ENCODE assay signal across 10 mouse cellular contexts in the genomic region with DNA sequence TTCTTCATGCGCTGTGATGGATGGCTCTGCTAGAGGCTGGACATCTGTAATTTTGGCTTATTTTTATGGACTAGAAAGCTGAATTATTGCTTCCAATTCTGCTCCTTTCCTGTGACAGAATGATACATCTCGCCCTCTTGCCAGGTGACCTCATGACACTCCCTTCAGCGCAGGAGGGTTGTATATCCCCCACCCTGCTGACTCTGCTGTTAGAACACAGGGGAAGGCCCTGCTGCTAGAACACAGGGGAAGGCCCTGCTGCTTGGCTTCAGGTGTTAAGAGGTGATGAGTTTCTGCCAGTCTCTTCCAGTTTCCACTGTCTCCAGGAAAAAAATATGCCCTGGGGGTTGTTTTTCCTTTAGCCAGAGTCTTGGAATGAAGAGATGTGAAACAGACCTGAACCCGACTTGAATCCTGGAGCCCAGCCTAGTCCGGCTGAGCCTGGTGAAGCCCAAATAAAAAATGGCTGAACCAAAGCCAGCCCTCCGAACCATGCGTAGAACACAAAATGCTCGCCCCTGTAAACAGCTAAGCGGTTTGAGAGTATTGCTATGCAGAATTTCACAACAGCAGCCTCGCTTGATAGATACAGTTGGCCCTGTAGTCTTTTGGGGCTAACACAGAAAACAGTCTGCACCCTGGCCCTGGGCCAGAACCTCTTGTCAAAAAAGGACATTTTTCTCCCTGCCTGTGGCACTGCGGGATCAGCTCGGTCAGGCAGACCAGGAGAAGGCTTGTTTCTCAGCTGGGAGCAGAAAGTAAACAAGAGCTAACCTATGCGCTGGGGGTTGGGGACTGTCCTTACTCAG. TPM values are rescaled to one million over a fixed set of nuclear protein-coding genes. Genes with fewer than 3 reads are reported as not detected.
DNase-seq lines count a peak whose midpoint lies in the region; ATAC-seq lines count a peak whose summit lies in the region.
"Had no signal": no experiment of that assay in that cellular context is flagged by ENCODE, and none has a peak within 500 bp of the region (broad histone marks: within the 10 kb centered on the region; RNA-seq: fewer than 3 reads in every experiment).

No protein-coding gene starts in this region.

- no peak overlapping the region for H3K9ac ChIP-seq in hindbrain, embryonic 14.5 days
- H3K9ac ChIP-seq in hindbrain, embryonic 12.5 days, result no peak overlapping the region
- H3K9ac ChIP-seq in heart, embryonic 16.5 days (ENCODE audit: low read length), result no peak overlapping the region
- H3K9ac ChIP-seq: embryonic facial prominence, embryonic 12.5 days; midbrain, embryonic 12.5 days had no signal

- ATAC-seq in hindbrain, embryonic 14.5 days (ENCODE audit: low FRiP score), result peak; percentile 79
- ATAC-seq in hindbrain, embryonic 12.5 days (ENCODE audit: low FRiP score), result no peak
- ATAC-seq in heart, embryonic 16.5 days (replicated peaks; ENCODE audit: extremely low read depth, insufficient read depth, low FRiP score), result no peak

- no peak overlapping the region for H3K4me3 ChIP-seq in hindbrain, embryonic 14.5 days (replicated peaks; ENCODE audit: low read length)
- no peak overlapping the region for H3K4me3 ChIP-seq in hindbrain, embryonic 12.5 days
- H3K4me3 ChIP-seq in heart, embryonic 16.5 days (ENCODE audit: low read length), result no peak overlapping the region
- H3K4me3 ChIP-seq: embryonic facial prominence, embryonic 12.5 days; midbrain, embryonic 12.5 days had no signal

- H3K9me3 ChIP-seq in hindbrain, embryonic 14.5 days (ENCODE audit: control insufficient read depth, low read length), result no peaks in the 10 kb centered on the region
- no peaks in the 10 kb centered on the region for H3K9me3 ChIP-seq in hindbrain, embryonic 12.5 days (replicated peaks)
- no peaks in the 10 kb centered on the region for H3K9me3 ChIP-seq in heart, embryonic 16.5 days (replicated peaks; ENCODE audit: control insufficient read depth, low read length)
- H3K9me3 ChIP-seq: embryonic facial prominence, embryonic 12.5 days; midbrain, embryonic 12.5 days had no signal

- H3K36me3 ChIP-seq in hindbrain, embryonic 14.5 days (replicated peaks; ENCODE audit: control insufficient read depth, insufficient read depth), result peaks cover 85% of the 10 kb centered on the region
- H3K36me3 ChIP-seq in hindbrain, embryonic 12.5 days, result peaks cover 79% of the 10 kb centered on the region
- peaks cover 84% of the 10 kb centered on the region for H3K36me3 ChIP-seq in heart, embryonic 16.5 days (ENCODE audit: control insufficient read depth, insufficient read depth)

- no peak overlapping the region for H3K4me2 ChIP-seq in hindbrain, embryonic 14.5 days (replicated peaks)
- no peak overlapping the region for H3K4me2 ChIP-seq in hindbrain, embryonic 12.5 days (replicated peaks)
- no peak overlapping the region for H3K4me2 ChIP-seq in heart, embryonic 16.5 days (ENCODE audit: low read depth, low read length)
- H3K4me2 ChIP-seq: embryonic facial prominence, embryonic 12.5 days; midbrain, embryonic 12.5 days had no signal

- H3K27ac ChIP-seq in hindbrain, embryonic 14.5 days, result peak overlapping the region; percentile 65
- H3K27ac ChIP-seq in hindbrain, embryonic 12.5 days, result no peak overlapping the region
- H3K27ac ChIP-seq in heart, embryonic 16.5 days (ENCODE audit: low read length), result peak overlapping the region; percentile 53
- H3K27ac ChIP-seq: embryonic facial prominence, embryonic 12.5 days; midbrain, embryonic 12.5 days had no signal

- H3K4me1 ChIP-seq in hindbrain, embryonic 14.5 days (replicated peaks; ENCODE audit: control insufficient read depth, insufficient read depth, low read length), result peaks cover 10% of the 10 kb centered on the region; the same call in 1 of the 2 replicates
- H3K4me1 ChIP-seq in hindbrain, embryonic 12.5 days, result 0 out of 2 replicates have a peak, but pooled peaks cover 5% of the 10 kb centered on the region
- H3K4me1 ChIP-seq in heart, embryonic 16.5 days (ENCODE audit: control insufficient read depth, insufficient read depth, low read length), result no peaks in the 10 kb centered on the region
- H3K4me1 ChIP-seq: embryonic facial prominence, embryonic 12.5 days; midbrain, embryonic 12.5 days had no signal

- WGBS in hindbrain, embryonic 14.5 days, result 68% methylated on average over 13 of the region's 13 CpGs
- 83% methylated on average over 13 of the region's 13 CpGs for WGBS in hindbrain, embryonic 12.5 days
- 74% methylated on average over 13 of the region's 13 CpGs for WGBS in heart, embryonic 16.5 days

- no peaks in the 10 kb centered on the region for H3K27me3 ChIP-seq in hindbrain, embryonic 14.5 days (ENCODE audit: control insufficient read depth, insufficient read depth, low read length)
- no peaks in the 10 kb centered on the region for H3K27me3 ChIP-seq in hindbrain, embryonic 12.5 days
- H3K27me3 ChIP-seq in heart, embryonic 16.5 days (ENCODE audit: control insufficient read depth, insufficient read depth, low read length), result no peaks in the 10 kb centered on the region
- H3K27me3 ChIP-seq: embryonic facial prominence, embryonic 12.5 days; midbrain, embryonic 12.5 days had no signal

- peak; percentile 61 for DNase-seq in hindbrain, embryonic 14.5 days (ENCODE audit: low spot score)
- peak; percentile 96 for DNase-seq in brain, adult 2 months (ENCODE audit: low read depth, low spot score)
- peak; percentile 79 to 83 for DNase-seq in kidney, postnatal 4 days
- peak; percentile 65 to 82 for DNase-seq in lung, postnatal 4 days
- no peak for DNase-seq in spleen, postnatal 36 days (ENCODE audit: low spot score in 2 of 2)
- DNase-seq in right cerebral cortex, adult 2 months (ENCODE audit: low spot score in 2 of 2), result no peak

RNA-seq across cellular contexts. Expression of a gene that starts 29.0 kb away (rescaled TPM):
- 2.7 and 2.9 TPM in 2 replicates for polyA plus RNA-seq in hindbrain, embryonic 14.5 days (2014; fragmentation: Nextera tagmentation; extraction: Ambion mirVana)
- polyA plus RNA-seq in hindbrain, embryonic 12.5 days (2016; fragmentation: Nextera tagmentation; extraction: Ambion mirVana), result 4.5 and 5.0 TPM in 2 replicates
- polyA plus RNA-seq in heart, embryonic 16.5 days (2015; fragmentation: Nextera tagmentation; extraction: Ambion mirVana), result 4.5 and 5.0 TPM in 2 replicates

RNA-seq across cellular contexts. Expression of a gene that starts 48.0 kb away (rescaled TPM):
- 26.6 and 29.9 TPM in 2 replicates for polyA plus RNA-seq in hindbrain, embryonic 14.5 days (2014; fragmentation: Nextera tagmentation; extraction: Ambion mirVana)
- 22.3 and 24.2 TPM in 2 replicates for polyA plus RNA-seq in hindbrain, embryonic 12.5 days (2016; fragmentation: Nextera tagmentation; extraction: Ambion mirVana)
- 15.6 and 16.9 TPM in 2 replicates for polyA plus RNA-seq in heart, embryonic 16.5 days (2015; fragmentation: Nextera tagmentation; extraction: Ambion mirVana)

Comparison
In these comparisons a context has a peak if more than half of its experiments do, and no peak if none do; other contexts are left out.
1. DNase-seq: peak in hindbrain, embryonic 14.5 days (single experiment), brain, adult 2 months (single experiment), kidney, postnatal 4 days (2 of 2) and lung, postnatal 4 days (2 of 2); none in spleen, postnatal 36 days (0 of 2) and right cerebral cortex, adult 2 months (0 of 2).